Mouse (Mus musculus) testis, adult 2 months (tissue): ENCODE data around the gene Gm28042.

Source experiments
- CTCF ChIP-seq: fragments of 200-500 bp; IDR thresholded peaks from 2 replicates; pipeline ENCODE4 v1.5.1; 2012; ENCODE audit warnings: low read depth, mild to moderate bottlenecking, inconsistent platforms, low read length, moderate library complexity; ENCODE audit not compliant: control insufficient read depth, insufficient read depth, insufficient replicate concordance
- POLR2A ChIP-seq: fragments of 200-500 bp; IDR thresholded peaks from 2 replicates; pipeline ENCODE4 v1.6.1; 2012; ENCODE audit warnings: low read depth, mild to moderate bottlenecking, inconsistent platforms, low read length, moderate library complexity; ENCODE audit not compliant: control insufficient read depth

GRCm38 (mm10) chr2:120090979-120091378 is 63.7 kb downstream of the Gm28042 start:
- no peak for TF ChIP-seq CTCF
- TF ChIP-seq POLR2A, result no peak
